Mouse (Mus musculus): Measurements from ENCODE around the gene Ugt1a5. TPM values are rescaled to one million over a fixed set of nuclear protein-coding genes. Genes with fewer than 3 reads are reported as not detected.

Ugt1a5 gene
- polyA plus RNA-seq, 1 experiment from 2014 or later: not detected

DNA sequence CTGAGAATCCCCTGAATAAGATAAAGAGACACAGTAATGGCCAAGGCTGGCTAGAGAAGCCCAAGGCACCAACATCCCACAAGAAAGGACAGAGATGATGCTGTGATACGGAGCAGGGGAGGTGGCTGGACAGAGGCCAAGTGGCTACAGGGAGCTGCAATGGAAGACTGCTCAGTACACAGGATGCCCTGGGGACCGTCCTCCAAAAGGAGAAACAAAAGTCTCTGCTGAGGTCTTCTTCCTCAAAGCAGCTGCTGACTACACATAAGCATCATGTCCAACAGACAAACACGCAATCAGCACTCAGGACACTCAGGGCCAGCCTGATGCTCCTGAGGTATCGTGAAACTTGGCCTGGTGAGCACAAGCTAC, 99.0 kb downstream of the Ugt1a5 start:
- no peak for ATAC-seq (ENCODE audit: insufficient number of reproducible peaks, low FRiP score)
- Histone ChIP-seq H3K4me2 (no peak overlapping the region), H3K36me3 (peaks cover 100% of the 10 kb centered on the region), H3K4me3 (no peak overlapping the region), H3K9me3 (replicated peaks) (peaks cover 3% of the 10 kb centered on the region; the same call in 1 of the 2 replicates), H3K9ac (no peak overlapping the region), H3K4me1 (replicated peaks) (peaks cover 27% of the 10 kb centered on the region), H3K27ac (ENCODE audit: poor library complexity, severe bottlenecking) (no peak overlapping the region), H3K27me3 (replicated peaks) (no peaks in the 10 kb centered on the region)
- 67% methylated on average over 4 of the region's 4 CpGs for WGBS

- Histone ChIP-seq H3K4me1 (replicated peaks) (peaks cover 24% of the 10 kb centered on the region), H3K9me3 (replicated peaks) (no peaks in the 10 kb centered on the region), H3K4me3 (no peak overlapping the region), H3K4me2 (no peak overlapping the region), H3K36me3 (peaks cover 91% of the 10 kb centered on the region), H3K9ac (no peak overlapping the region), H3K27me3 (replicated peaks) (no peaks in the 10 kb centered on the region), H3K27ac (ENCODE audit: poor library complexity, severe bottlenecking) (no peak overlapping the region)
- 86% methylated on average over 13 of the region's 13 CpGs for WGBS
- ATAC-seq (ENCODE audit: insufficient number of reproducible peaks, low FRiP score): no peak
These were observed 100.3 kb downstream of the Ugt1a5 start for GRCm38 (mm10) chr1:88266123-88266522.

- Histone ChIP-seq H3K36me3 (peaks cover 91% of the 10 kb centered on the region), H3K4me3 (no peak overlapping the region), H3K4me2 (no peak overlapping the region), H3K4me1 (replicated peaks) (peaks cover 17% of the 10 kb centered on the region), H3K27me3 (replicated peaks) (no peaks in the 10 kb centered on the region), H3K9me3 (replicated peaks) (no peaks in the 10 kb centered on the region), H3K27ac (ENCODE audit: poor library complexity, severe bottlenecking) (no peak overlapping the region), H3K9ac (no peak overlapping the region)
- 91% methylated on average over 6 of the region's 6 CpGs for WGBS
- ATAC-seq (ENCODE audit: insufficient number of reproducible peaks, low FRiP score): no peak
These were observed 101.7 kb downstream of the Ugt1a5 start for GRCm38 (mm10) chr1:88267489-88267888.

- peaks cover 91% of the 10 kb centered on the region for H3K36me3 ChIP-seq
- no peak overlapping the region for H3K4me2 ChIP-seq
- H3K9me3 ChIP-seq (replicated peaks): no peaks in the 10 kb centered on the region
- 85% methylated on average over 6 of the region's 6 CpGs for WGBS
- H3K4me3 ChIP-seq: no peak overlapping the region
- no peak overlapping the region for H3K9ac ChIP-seq
- peaks cover 11% of the 10 kb centered on the region; the same call in 1 of the 2 replicates for H3K4me1 ChIP-seq (replicated peaks)
- no peaks in the 10 kb centered on the region for H3K27me3 ChIP-seq (replicated peaks)
- ATAC-seq (ENCODE audit: insufficient number of reproducible peaks, low FRiP score): no peak
- H3K27ac ChIP-seq (ENCODE audit: poor library complexity, severe bottlenecking): no peak overlapping the region
These were observed 102.3 kb downstream of the Ugt1a5 start for GRCm38 (mm10) chr1:88268070-88268469.

Other genes with a start within 250 kb of the Ugt1a5 start
- 32.7 and 35.4 TPM in 2 replicates for gene Usp40, start 157.5 kb upstream of the Ugt1a5 start, polyA plus RNA-seq (2016; fragmentation: Nextera tagmentation; extraction: Ambion mirVana)
- gene Ugt1a10, start 110.6 kb upstream of the Ugt1a5 start, polyA plus RNA-seq (2016; fragmentation: Nextera tagmentation; extraction: Ambion mirVana): not detected in 2 replicates
- not detected in 2 replicates for gene Ugt1a9, start 95.2 kb upstream of the Ugt1a5 start, polyA plus RNA-seq (2016; fragmentation: Nextera tagmentation; extraction: Ambion mirVana)
- not detected in 2 replicates for gene Ugt1a8, start 78.2 kb upstream of the Ugt1a5 start, polyA plus RNA-seq (2016; fragmentation: Nextera tagmentation; extraction: Ambion mirVana)
- 0.58 and 0.78 TPM in 2 replicates for gene Ugt1a7c, start 71.0 kb upstream of the Ugt1a5 start, polyA plus RNA-seq (2016; fragmentation: Nextera tagmentation; extraction: Ambion mirVana)
- not detected in 2 replicates for gene Ugt1a6b, start 62.8 kb upstream of the Ugt1a5 start, polyA plus RNA-seq (2016; fragmentation: Nextera tagmentation; extraction: Ambion mirVana)
- gene Ugt1a6a, start 31.2 kb upstream of the Ugt1a5 start, polyA plus RNA-seq (2016; fragmentation: Nextera tagmentation; extraction: Ambion mirVana): not detected in 2 replicates
- gene Ugt1a2, start 34.6 kb downstream of the Ugt1a5 start, polyA plus RNA-seq (2016; fragmentation: Nextera tagmentation; extraction: Ambion mirVana): not detected in 2 replicates
- gene Dnajb3, start 39.8 kb downstream of the Ugt1a5 start, polyA plus RNA-seq (2016; fragmentation: Nextera tagmentation; extraction: Ambion mirVana): 7.6 and 8.4 TPM in 2 replicates
- gene Ugt1a1, start 45.9 kb downstream of the Ugt1a5 start, polyA plus RNA-seq (2016; fragmentation: Nextera tagmentation; extraction: Ambion mirVana): 0.22 TPM in 1 of 2 replicates, not detected in the other
- 0.56 and 0.83 TPM in 2 replicates for gene Mroh2a, start 61.0 kb downstream of the Ugt1a5 start, polyA plus RNA-seq (2016; fragmentation: Nextera tagmentation; extraction: Ambion mirVana)
- 141 TPM in 2 replicates for gene Hjurp, start 111.6 kb downstream of the Ugt1a5 start, polyA plus RNA-seq (2016; fragmentation: Nextera tagmentation; extraction: Ambion mirVana)
- gene Trpm8, start 111.6 kb downstream of the Ugt1a5 start, polyA plus RNA-seq (2016; fragmentation: Nextera tagmentation; extraction: Ambion mirVana): 0.05 TPM in 1 of 2 replicates, not detected in the other
- gene Spp2, start 240.9 kb downstream of the Ugt1a5 start, polyA plus RNA-seq (2016; fragmentation: Nextera tagmentation; extraction: Ambion mirVana): 1.1 and 3.2 TPM in 2 replicates

Data from heart, embryonic 12.5 days (tissue).